Mouse (Mus musculus): ENCODE data around the gene Nf2.

DNA sequence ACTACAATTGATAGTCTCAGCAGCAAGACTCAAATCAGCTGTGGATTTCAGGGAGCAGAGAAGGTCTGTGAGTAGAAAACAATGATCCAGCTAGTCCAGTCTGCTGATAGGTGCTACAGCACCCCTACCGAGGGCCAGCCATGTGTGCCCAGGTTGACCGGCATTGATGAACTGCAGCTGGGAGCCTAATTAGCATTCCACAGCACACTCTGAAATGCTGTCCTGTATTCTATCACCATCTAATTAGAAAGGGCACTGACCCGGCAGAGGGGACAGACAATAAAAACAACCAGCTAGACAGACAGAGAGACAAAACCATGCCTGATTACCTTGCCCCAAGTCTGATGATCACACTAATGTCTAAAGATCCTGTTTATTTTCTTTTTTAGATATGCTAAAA is 56.3 kb downstream of the Nf2 start:
- TF ChIP-seq CTCF (IDR thresholded peaks at IDR 0.05; ENCODE audit: borderline replicate concordance, insufficient read depth, low read length) (no peak), POLR2A (IDR thresholded peaks at IDR 0.05; ENCODE audit: low read depth, low read length) (no peak)
